Mouse (Mus musculus): Measurements from ENCODE around the gene Gm10306. TPM values are rescaled to one million over a fixed set of nuclear protein-coding genes. Genes with fewer than 3 reads are reported as not detected.

Gm10306 gene
- total and polyA plus RNA-seq, 3 experiments = not detected

DNA sequence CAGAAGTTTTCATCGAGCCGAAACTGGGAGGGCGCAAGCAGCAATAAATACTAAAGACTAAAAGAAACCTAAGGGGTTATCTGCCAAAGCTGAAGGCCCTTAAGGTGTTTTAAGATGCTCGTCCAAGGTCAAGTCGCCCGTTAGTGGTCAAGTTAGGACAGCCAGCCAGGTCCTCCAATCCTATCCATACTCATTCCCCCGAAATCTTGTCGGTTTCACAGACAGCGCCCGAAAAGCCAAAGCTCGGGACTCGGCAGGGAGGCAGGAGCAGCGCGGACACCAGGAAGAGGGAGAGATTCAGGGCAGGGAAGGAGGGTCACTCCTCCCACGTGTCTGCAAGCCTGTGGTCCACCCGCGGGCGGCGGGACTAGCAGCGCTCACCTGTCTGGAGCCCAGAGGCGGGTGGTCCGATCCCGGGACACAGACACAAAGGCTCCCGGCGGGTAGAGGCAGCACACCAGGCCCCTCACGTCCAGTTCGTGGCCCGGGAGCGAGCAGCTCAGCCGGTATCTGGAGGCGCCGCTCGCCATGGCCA is 46.2 kb downstream of the Gm10306 start:
- no peak for DNase-seq (ENCODE audit: low spot score)
- TF ChIP-seq TAL1 (conservative IDR thresholded peaks at IDR 0.05; ENCODE audit: low read depth, low read length) (no peak), POLR2AphosphoS5 (IDR thresholded peaks at IDR 0.05; ENCODE audit: insufficient replicate concordance, low read depth, low read length) (no peak), GATA2 (IDR thresholded peaks at IDR 0.05; ENCODE audit: borderline replicate concordance, low read depth, low read length) (no peak), GATA1 (IDR thresholded peaks at IDR 0.05; ENCODE audit: borderline replicate concordance, low read length) (no peak), CTCF (IDR thresholded peaks at IDR 0.05; ENCODE audit: low read depth, low read length) (no peak)
- no peaks in the 10 kb centered on the region for H3K9me3 ChIP-seq (replicated peaks)
- H3K4me3 ChIP-seq (ENCODE audit: low read depth, low read length) = peak overlapping the region; percentile 98
- peaks cover 11% of the 10 kb centered on the region for H3K36me3 ChIP-seq (replicated peaks)
- peaks cover 27% of the 10 kb centered on the region for H3K4me1 ChIP-seq (ENCODE audit: insufficient read depth, low read depth, low read length)
- ATAC-seq (ENCODE audit: extremely low read depth, insufficient number of reproducible peaks, low FRiP score, poor library complexity, severe bottlenecking) = peak; percentile 16; the same call in 1 of the 2 replicates
- no peaks in the 10 kb centered on the region for H3K27me3 ChIP-seq (ENCODE audit: insufficient read depth, low read length)

DNA sequence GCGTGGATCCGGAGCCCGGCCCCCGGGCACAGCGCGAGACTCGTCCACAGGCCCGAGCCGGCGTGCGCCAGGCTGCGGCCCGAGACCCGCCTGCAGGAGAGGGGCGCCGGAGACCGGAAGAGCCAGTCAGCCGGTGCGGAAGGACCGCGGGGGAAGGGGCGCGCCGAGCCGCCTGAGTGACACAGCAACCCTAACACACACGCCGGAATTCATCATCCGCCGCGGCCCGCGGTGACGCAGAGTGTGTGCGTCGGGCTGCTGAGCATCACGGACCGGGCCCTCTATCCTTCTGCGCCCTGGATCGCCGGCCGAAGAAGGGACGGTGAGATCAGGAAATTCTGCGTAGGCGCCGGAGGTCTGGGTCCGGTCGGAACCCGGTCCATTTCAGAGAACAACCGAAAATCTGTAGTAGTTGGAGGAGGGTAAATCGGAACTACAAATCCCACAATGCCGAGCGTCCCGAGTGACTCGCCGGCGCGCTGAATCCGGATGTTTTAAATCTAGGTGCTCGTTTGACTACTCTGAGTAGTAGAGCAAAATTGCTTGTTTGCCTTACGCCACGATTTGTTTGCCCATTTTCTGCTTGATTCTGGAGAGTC is 46.8 kb downstream of the Gm10306 start, which contains the start of gene Plaa:
Gene Plaa, minus strand, starts transcription at position 214 of the 599 bp plus-strand sequence.
- H3K9me3 ChIP-seq (replicated peaks) = no peaks in the 10 kb centered on the region

GRCm38 (mm10) chr4:94604452-94605019 is 48.2 kb downstream of the Gm10306 start:
- ATAC-seq (ENCODE audit: extremely low read depth, insufficient number of reproducible peaks, low FRiP score, poor library complexity, severe bottlenecking) (no peak), DNase-seq (ENCODE audit: low spot score) (no peak)
- TF ChIP-seq CTCF (IDR thresholded peaks at IDR 0.05; ENCODE audit: low read depth, low read length) = no peak
- no peak for TF ChIP-seq GATA1 (IDR thresholded peaks at IDR 0.05; ENCODE audit: borderline replicate concordance, low read length)
- no peak for TF ChIP-seq POLR2AphosphoS5 (IDR thresholded peaks at IDR 0.05; ENCODE audit: insufficient replicate concordance, low read depth, low read length)
- TF ChIP-seq TAL1 (conservative IDR thresholded peaks at IDR 0.05; ENCODE audit: low read depth, low read length) = no peak
- no peak for TF ChIP-seq GATA2 (IDR thresholded peaks at IDR 0.05; ENCODE audit: borderline replicate concordance, low read depth, low read length)
- Histone ChIP-seq H3K9me3 (replicated peaks) (no peaks in the 10 kb centered on the region), H3K36me3 (replicated peaks) (peaks cover 3% of the 10 kb centered on the region), H3K4me1 (ENCODE audit: insufficient read depth, low read depth, low read length) (peaks cover 27% of the 10 kb centered on the region), H3K27me3 (ENCODE audit: insufficient read depth, low read length) (no peaks in the 10 kb centered on the region), H3K4me3 (ENCODE audit: low read depth, low read length) (no peak overlapping the region)

More for the DNA sequence above, 46.8 kb downstream of the Gm10306 start, which contains the start of gene Plaa:
- Histone ChIP-seq H3K4me3 (ENCODE audit: low read depth, low read length) (peak within 1 kb of the TSS; percentile 98), H3K36me3 (replicated peaks) (peaks cover 5% of the 10 kb centered on the region), H3K4me1 (ENCODE audit: insufficient read depth, low read depth, low read length) (peaks cover 27% of the 10 kb centered on the region), H3K27me3 (ENCODE audit: insufficient read depth, low read length) (no peaks in the 10 kb centered on the region)
- TF ChIP-seq GATA1 (IDR thresholded peaks at IDR 0.05; ENCODE audit: borderline replicate concordance, low read length) (no peak), GATA2 (IDR thresholded peaks at IDR 0.05; ENCODE audit: borderline replicate concordance, low read depth, low read length) (no peak)
- ATAC-seq (ENCODE audit: extremely low read depth, insufficient number of reproducible peaks, low FRiP score, poor library complexity, severe bottlenecking) (peak; percentile 85), DNase-seq (ENCODE audit: low spot score) (peak; percentile 83)

- TF ChIP-seq POLR2AphosphoS5 (IDR thresholded peaks at IDR 0.05; ENCODE audit: insufficient replicate concordance, low read depth, low read length) (no peak), GATA1 (IDR thresholded peaks at IDR 0.05; ENCODE audit: borderline replicate concordance, low read length) (no peak), TAL1 (conservative IDR thresholded peaks at IDR 0.05; ENCODE audit: low read depth, low read length) (no peak), GATA2 (IDR thresholded peaks at IDR 0.05; ENCODE audit: borderline replicate concordance, low read depth, low read length) (no peak), CTCF (IDR thresholded peaks at IDR 0.05; ENCODE audit: low read depth, low read length) (no peak)
- DNase-seq (ENCODE audit: low spot score) (no peak), ATAC-seq (ENCODE audit: extremely low read depth, insufficient number of reproducible peaks, low FRiP score, poor library complexity, severe bottlenecking) (no peak)
- Histone ChIP-seq H3K4me3 (ENCODE audit: low read depth, low read length) (no peak overlapping the region), H3K9me3 (replicated peaks) (no peaks in the 10 kb centered on the region), H3K36me3 (replicated peaks) (peaks cover 3% of the 10 kb centered on the region), H3K27me3 (ENCODE audit: insufficient read depth, low read length) (no peaks in the 10 kb centered on the region), H3K4me1 (ENCODE audit: insufficient read depth, low read depth, low read length) (peaks cover 30% of the 10 kb centered on the region)
Observed at GRCm38 (mm10) chr4:94605591-94605990, 49.2 kb downstream of the Gm10306 start.

Other genes starting within 250 kb of the Gm10306 start
- gene Caap1, start 250 bp downstream of the Gm10306 start, total RNA-seq (2014; fragmentation: Nextera tagmentation) = 44.6 and 47.1 TPM in 2 replicates
- gene Caap1, start 250 bp downstream of the Gm10306 start, total RNA-seq (2017) = 43.6 and 44.4 TPM in 2 replicates
- gene Caap1, start 250 bp downstream of the Gm10306 start, polyA plus RNA-seq (2012) = 4.7 and 5.2 TPM in 2 replicates
- gene Plaa, start 46.7 kb downstream of the Gm10306 start, total RNA-seq (2014; fragmentation: Nextera tagmentation) = 98.8 and 109 TPM in 2 replicates
- gene Plaa, start 46.7 kb downstream of the Gm10306 start, total RNA-seq (2017) = 114 and 117 TPM in 2 replicates
- 62.9 and 77.6 TPM in 2 replicates for gene Plaa, start 46.7 kb downstream of the Gm10306 start, polyA plus RNA-seq (2012)
- gene Ift74, start 57.9 kb downstream of the Gm10306 start, total RNA-seq (2014; fragmentation: Nextera tagmentation) = 10.5 and 17.6 TPM in 2 replicates
- 16.8 and 17.7 TPM in 2 replicates for gene Ift74, start 57.9 kb downstream of the Gm10306 start, total RNA-seq (2017)
- 1.4 and 1.8 TPM in 2 replicates for gene Ift74, start 57.9 kb downstream of the Gm10306 start, polyA plus RNA-seq (2012)
- gene Lrrc19, start 93.6 kb downstream of the Gm10306 start, total RNA-seq (2014; fragmentation: Nextera tagmentation) = not detected in 2 replicates
- not detected in 2 replicates for gene Lrrc19, start 93.6 kb downstream of the Gm10306 start, total RNA-seq (2017)
- gene Lrrc19, start 93.6 kb downstream of the Gm10306 start, polyA plus RNA-seq (2012) = not detected in 2 replicates
- gene Tek, start 182.7 kb downstream of the Gm10306 start, total RNA-seq (2014; fragmentation: Nextera tagmentation) = not detected in 2 replicates
- under 0.01 and 0.05 TPM in 2 replicates for gene Tek, start 182.7 kb downstream of the Gm10306 start, total RNA-seq (2017)
- gene Tek, start 182.7 kb downstream of the Gm10306 start, polyA plus RNA-seq (2012) = not detected in 2 replicates

Data from G1E (cell line).